Mouse (Mus musculus) liver, adult 10 weeks (tissue): Measurements from ENCODE around the gene Trim12a. TPM values are rescaled to one million over a fixed set of nuclear protein-coding genes. Genes with fewer than 3 reads are reported as not detected.

Source experiments
- polyA plus RNA-seq: library from polyadenylated mRNA; stranded (reverse); fragments of 350-450 nt; fragmentation: Illumina TruSeq; extraction: RNeasy Lipid Tissue Mini Kit (QIAGEN cat#74804); gene quantifications from one replicate; pipeline ENCODE4 v1.2.3, GENCODE M21; 2014; ENCODE audit warnings: low read depth, low replicate concordance

Gene Trim12a
- 16.4 TPM for polyA plus RNA-seq

DNA sequence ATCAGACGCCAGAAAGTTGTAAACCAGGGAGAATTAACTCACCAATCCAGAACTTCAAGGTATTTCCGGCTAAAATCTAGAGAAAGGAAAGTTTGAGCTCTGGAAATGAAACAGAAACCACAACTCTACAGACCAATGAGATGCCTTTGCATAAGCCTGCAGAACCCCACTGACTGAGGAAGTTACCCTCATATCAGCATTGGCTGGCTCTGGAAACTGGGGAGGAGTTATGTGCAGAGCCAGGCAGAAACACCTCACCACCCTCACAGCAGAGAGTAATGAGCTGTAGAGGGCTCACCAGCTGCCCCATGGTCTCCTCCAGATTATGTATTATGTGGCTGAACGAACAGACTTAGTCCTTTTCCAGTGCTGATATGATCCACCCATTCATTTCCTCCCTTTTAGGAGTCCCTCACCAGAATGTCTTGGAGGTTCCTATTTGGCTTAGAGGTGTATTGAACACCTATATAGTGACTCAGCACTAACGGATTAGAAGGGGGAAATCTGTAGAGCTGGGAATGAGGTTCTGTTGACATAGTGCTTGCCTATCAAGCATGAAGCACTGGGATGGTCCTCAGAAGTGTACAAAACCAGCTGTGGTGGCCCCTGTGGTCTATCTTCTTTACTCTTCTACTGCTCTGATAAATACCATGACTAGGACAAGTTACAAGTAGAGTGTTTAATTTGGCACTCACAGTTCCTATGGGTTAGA is at the start of gene Trim12a:
Gene Trim12a, minus strand, starts transcription at position 98 of the 712 bp plus-strand sequence.

GRCm38 (mm10) chr7:104352717-104353599 is 37.7 kb upstream of the Trim12a start, which contains the start of gene Trim12c:
Gene Trim12c (minus strand): TSS chr7:104353362.

DNA sequence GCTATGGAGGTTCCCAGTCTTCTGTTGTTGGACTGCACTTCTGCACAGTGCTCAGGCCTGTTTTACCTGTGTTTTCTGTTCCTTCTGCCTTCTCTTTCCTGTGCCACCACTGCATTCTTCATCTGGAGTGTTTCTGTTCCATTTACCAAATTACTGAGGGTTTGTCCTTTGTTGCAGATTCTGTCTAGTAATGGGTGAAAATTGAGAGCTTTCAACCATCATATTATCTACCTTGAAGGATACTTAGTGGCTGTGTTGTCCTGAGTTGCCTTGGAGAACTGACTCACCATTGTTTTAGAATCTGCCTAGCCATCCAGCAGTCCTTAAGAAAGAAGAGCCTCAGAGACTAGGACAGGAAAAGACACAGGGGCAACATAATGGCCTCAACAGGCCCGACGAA is 13.9 kb upstream of the Trim12a start, which contains the start of gene Trim34b:
Gene Trim34b, plus strand, starts transcription at position 301 of the 400 bp plus-strand sequence.

GRCm38 (mm10) chr7:104287576-104288443 is 27.5 kb downstream of the Trim12a start, which contains the start of gene Trim5:
Gene Trim5 (minus strand): TSS chr7:104288094.

Other genes with a start within 250 kb of the Trim12a start
- gene Olfr644, start 243.6 kb downstream of the Trim12a start, polyA plus RNA-seq = not detected
- not detected for gene Olfr645, start 230.0 kb downstream of the Trim12a start, polyA plus RNA-seq
- gene Olfr646, start 210.6 kb downstream of the Trim12a start, polyA plus RNA-seq = not detected
- not detected for gene Ubqln5, start 185.6 kb downstream of the Trim12a start, polyA plus RNA-seq
- gene Olfr643, start 178.1 kb downstream of the Trim12a start, polyA plus RNA-seq = not detected
- gene Ubqln3, start 172.2 kb downstream of the Trim12a start, polyA plus RNA-seq = not detected
- gene Ubqlnl, start 164.9 kb downstream of the Trim12a start, polyA plus RNA-seq = not detected
- gene Olfm5, start 150.6 kb downstream of the Trim12a start, polyA plus RNA-seq = not detected
- gene Olfr648, start 132.1 kb downstream of the Trim12a start, polyA plus RNA-seq = not detected
- not detected for gene Olfr649, start 119.5 kb downstream of the Trim12a start, polyA plus RNA-seq
- 0.34 TPM for gene Trim6, start 96.7 kb downstream of the Trim12a start, polyA plus RNA-seq
- gene Trim34a, start 71.0 kb downstream of the Trim12a start, polyA plus RNA-seq = 14.9 TPM
- gene Trim5, start 27.4 kb downstream of the Trim12a start, polyA plus RNA-seq = 3.6 TPM
- gene Trim34b, start 14.0 kb upstream of the Trim12a start, polyA plus RNA-seq = not detected
- 14.0 TPM for gene Trim12c, start 37.9 kb upstream of the Trim12a start, polyA plus RNA-seq
- 0.34 TPM for gene Trim30b, start 54.4 kb upstream of the Trim12a start, polyA plus RNA-seq
- 0.29 TPM for gene Trim30c, start 85.4 kb upstream of the Trim12a start, polyA plus RNA-seq
- gene Trim30a, start 149.7 kb upstream of the Trim12a start, polyA plus RNA-seq = 14.2 TPM
- gene Trim30d, start 192.4 kb upstream of the Trim12a start, polyA plus RNA-seq = 14.9 TPM
- gene Olfr651, start 234.7 kb upstream of the Trim12a start, polyA plus RNA-seq = not detected
- gene Olfr652, start 245.4 kb upstream of the Trim12a start, polyA plus RNA-seq = not detected